Mouse (Mus musculus): Measurements from ENCODE around the gene Maml3. TPM values are rescaled to one million over a fixed set of nuclear protein-coding genes. Genes with fewer than 3 reads are reported as not detected.
A peak's percentile ranks its signal among the peaks of the same experiment; 100 is the strongest.

The Maml3 gene
- total RNA-seq (2021), result 10 to 100 TPM in 1 of 2 experiments, 1 to 10 TPM in 1; 9.9 to 10.1 TPM

DNA sequence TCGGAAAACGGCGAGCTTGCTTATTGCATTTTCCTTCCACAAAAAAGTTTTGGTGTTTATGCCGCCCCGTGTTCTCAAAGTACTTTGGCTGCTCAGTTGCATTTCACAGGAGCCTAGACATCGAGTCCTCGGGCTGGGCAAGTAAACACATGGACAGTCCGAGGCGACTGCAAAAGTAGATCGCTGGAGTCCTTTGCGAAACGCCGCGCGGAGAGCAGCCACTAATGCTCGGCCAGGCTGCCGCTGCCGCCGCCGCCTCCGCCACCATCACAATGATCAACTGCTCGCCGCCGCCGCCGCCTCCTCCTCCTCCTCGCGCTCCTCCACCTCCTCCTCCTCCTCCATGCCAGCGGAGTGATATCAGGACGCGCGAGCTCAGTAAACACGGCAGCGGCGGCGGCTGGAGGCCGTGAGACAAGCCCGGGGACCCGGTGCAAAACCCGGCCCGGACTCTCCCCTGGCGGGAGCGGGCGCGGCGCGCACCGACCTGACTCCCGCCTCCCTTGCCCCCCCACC is at the start of gene Maml3:
TSS of gene Maml3 (minus strand) at position 441 of the 516 bp plus-strand sequence.
- DNase-seq (ENCODE audit: low spot score in 2 of 2), result peak; percentile 83 to 84
- intact Hi-C loops (cut with DNase I), result loop anchor here (2.0 to 10.0 kb wide), 7 partner anchors 73 to 402 kb away; no protein-coding TSS in a partner anchor

- intact Hi-C loops (cut with DNase I), result no loop called here
- DNase-seq (ENCODE audit: low spot score in 2 of 2), result no peak
Measured at GRCm38 (mm10) chr3:52151155-52151554, 46.3 kb upstream of the Maml3 start.

- intact Hi-C loops (cut with DNase I), result no loop called here
- DNase-seq (ENCODE audit: low spot score in 2 of 2), result no peak
Measured at GRCm38 (mm10) chr3:52148301-52148700, 43.4 kb upstream of the Maml3 start.

DNA sequence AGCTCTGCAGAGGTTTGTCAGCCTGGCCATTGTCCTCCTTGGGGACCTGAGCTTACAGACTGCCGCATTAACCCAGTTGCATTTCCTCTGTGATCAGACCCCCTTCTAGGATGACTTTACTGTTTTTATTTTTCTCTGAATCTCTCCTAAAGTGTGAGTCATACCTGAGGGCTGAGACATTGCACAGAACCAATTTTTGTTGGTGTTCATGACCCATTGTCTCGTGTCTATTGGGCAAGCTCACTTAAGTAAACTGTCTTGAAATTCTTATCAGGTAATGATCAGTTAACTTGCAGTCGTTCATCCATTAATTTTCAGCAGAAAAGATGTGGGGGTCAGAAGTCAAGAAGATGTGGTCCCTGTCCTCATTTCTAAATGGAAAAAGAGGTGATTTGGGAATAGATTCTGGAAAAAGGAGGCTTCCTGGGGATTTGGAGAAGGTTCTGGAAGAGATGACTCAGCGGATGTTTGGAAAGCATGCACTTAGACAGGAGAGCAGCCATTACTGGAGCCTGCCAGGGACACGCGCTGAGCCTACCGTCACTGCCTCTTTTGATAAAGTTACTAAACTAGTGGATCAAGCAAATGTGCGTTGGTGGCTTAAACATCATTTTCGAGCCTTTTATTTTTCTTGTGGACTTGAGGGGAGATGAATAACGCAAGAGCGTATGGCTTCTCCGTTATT is 40.0 kb upstream of the Maml3 start:
- no peak for DNase-seq (ENCODE audit: low spot score in 2 of 2)
- intact Hi-C loops (cut with DNase I), result no loop called here

DNA sequence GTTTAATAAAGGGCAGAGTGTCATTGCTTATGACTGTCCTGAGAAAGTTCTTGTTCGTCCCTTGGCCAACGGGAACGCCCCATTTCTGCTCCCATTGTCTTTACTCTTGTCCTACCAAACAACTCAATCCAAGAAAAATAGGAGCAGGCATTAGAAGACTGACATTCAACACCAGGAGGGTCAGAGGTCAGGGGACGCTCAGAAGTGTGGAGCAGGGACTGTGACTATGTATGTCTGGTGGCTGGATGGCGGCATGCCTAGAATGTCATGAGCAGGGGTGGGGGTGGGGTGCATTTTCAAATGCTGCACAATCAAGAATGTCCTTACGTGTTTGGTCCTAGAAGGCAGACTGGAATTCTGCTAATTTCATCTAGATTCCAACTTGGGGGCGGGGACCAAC is 38.1 kb upstream of the Maml3 start:
- DNase-seq (ENCODE audit: low spot score in 2 of 2), result no peak
- intact Hi-C loops (cut with DNase I), result no loop called here

- intact Hi-C loops (cut with DNase I), result no loop called here
- DNase-seq (ENCODE audit: low spot score in 2 of 2), result peak; percentile 70 to 92
Measured at GRCm38 (mm10) chr3:52140162-52140561, 35.3 kb upstream of the Maml3 start.

DNA sequence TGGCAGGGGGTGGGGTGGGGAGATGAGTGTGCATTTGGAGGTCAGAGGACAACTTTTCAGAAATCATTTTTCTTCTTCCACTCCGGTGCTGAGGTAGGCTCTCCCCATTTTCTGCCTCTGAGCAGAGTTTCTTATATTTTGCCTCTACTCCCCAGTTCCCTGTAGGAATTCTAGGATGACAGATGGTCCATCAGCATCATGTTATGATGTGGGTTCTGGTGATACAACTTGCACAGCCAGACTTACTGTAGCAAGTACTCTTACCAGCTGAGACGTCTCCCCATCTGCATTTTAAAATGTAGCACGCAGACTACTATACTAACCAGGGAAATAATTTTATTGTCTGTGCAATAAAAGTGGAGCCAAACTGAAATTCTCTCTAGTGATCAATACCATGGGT is 20.5 kb upstream of the Maml3 start:
- peak in 1 of 2 experiments; percentile 83 for DNase-seq (ENCODE audit: low spot score in 2 of 2)
- intact Hi-C loops (cut with DNase I), result no loop called here

- no peak for DNase-seq (ENCODE audit: low spot score in 2 of 2)
- intact Hi-C loops (cut with DNase I), result no loop called here
Measured at GRCm38 (mm10) chr3:52120858-52121257, 16.0 kb upstream of the Maml3 start.

GRCm38 (mm10) chr3:52119216-52119615 is 14.3 kb upstream of the Maml3 start:
- DNase-seq (ENCODE audit: low spot score in 2 of 2), result no peak
- intact Hi-C loops (cut with DNase I), result no loop called here

- intact Hi-C loops (cut with DNase I), result no loop called here
- no peak for DNase-seq (ENCODE audit: low spot score in 2 of 2)
Measured at GRCm38 (mm10) chr3:52115421-52115820, 10.5 kb upstream of the Maml3 start.

GRCm38 (mm10) chr3:52108027-52108426 is 3.2 kb upstream of the Maml3 start:
- intact Hi-C loops (cut with DNase I), result loop anchor here (10.0 kb wide), 1 partner anchor 193 kb away; no protein-coding TSS in a partner anchor
- no peak for DNase-seq (ENCODE audit: low spot score in 2 of 2)

DNA sequence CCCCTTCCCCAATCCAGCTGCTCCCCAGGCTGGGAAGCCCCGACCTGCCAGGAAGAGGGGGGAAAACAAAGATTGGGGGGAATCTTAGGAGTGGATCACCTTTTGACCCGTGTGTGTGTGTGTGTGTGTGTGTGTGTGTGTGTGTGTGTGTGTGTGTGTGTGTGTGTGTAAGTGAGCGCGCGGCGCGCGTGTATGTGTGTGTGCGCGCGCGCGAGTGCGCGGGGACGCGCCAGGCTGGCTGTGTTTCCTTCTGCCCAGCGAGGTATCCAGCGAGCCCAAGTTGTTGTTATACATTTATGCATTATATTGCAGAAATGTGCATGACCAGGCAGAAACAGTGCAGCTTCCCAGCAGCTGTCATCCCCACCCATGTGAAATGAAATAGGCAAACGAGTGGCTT is 280 bp upstream of the Maml3 start:
- intact Hi-C loops (cut with DNase I), result loop anchor here (2.0 to 10.0 kb wide), 2 partner anchors 98 to 190 kb away; no protein-coding TSS in a partner anchor
- peak; percentile 18 to 31 for DNase-seq (ENCODE audit: low spot score in 2 of 2)

DNA sequence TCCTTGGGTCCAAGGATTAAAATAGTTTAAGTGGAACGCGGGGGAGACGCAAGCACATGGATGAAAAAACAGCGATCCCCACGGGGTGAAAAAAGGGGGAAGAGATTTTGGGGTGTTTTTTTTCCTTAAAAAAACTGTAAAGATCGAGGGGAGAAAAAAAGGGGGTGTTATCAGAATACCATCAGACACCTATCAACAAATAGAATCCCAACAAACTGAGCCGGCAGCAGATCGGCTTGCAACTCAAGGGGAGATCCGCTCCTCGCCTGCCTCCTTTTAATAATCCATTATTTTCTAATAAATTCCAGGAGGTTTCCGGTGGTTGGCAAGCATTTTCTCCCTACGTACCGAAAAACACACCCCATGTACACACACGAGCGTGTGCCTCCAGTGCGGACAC is 668 bp downstream of the Maml3 start:
- intact Hi-C loops (cut with DNase I), result loop anchor here (2.0 to 10.0 kb wide), 7 partner anchors 73 to 402 kb away; no protein-coding TSS in a partner anchor
- DNase-seq (ENCODE audit: low spot score in 2 of 2), result no peak

DNA sequence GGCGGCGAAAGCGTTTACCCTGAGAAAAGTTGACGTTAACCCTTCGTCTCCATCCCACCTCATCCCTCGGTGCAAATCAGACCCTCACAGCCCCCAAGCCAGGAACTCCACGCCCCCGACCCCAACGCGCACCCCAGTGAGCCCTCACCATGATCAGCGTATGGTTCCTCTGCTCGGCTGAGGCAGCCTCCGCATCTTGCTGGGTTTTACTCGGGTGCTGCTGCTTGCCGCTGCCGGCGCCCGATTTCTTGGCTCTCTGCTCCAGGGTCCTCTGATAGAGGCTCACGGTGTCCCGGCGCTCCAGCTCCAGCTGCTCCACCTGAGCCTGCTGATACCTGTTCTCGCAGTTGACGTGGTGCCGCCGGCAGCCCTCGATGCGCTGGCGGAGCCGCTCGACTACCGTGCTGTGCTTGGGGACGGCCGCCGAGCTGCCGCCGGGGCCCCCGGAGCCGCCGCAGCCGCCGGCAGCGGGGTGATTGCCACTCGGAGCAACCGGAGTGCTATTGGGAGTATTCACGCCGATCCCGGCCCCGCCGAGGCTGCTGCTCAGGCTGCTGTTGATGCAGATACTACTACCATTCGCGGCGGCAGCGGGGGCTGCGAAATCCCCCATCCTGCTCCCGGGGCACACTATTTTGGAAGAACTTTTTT is 1.2 kb downstream of the Maml3 start:
- peak; percentile 54 to 65 for DNase-seq (ENCODE audit: low spot score in 2 of 2)
- intact Hi-C loops (cut with DNase I), result loop anchor here (2.0 to 10.0 kb wide), 8 partner anchors 74 to 543 kb away; partner anchors contain the start of gene Setd7

GRCm38 (mm10) chr3:52102601-52103530 is 2.0 kb downstream of the Maml3 start:
- intact Hi-C loops (cut with DNase I), result loop anchor here (1.0 to 10.0 kb wide), 10 partner anchors 34 to 542 kb away; partner anchors contain the start of gene Setd7
- DNase-seq (ENCODE audit: low spot score in 2 of 2), result peak; percentile 69 to 76

DNA sequence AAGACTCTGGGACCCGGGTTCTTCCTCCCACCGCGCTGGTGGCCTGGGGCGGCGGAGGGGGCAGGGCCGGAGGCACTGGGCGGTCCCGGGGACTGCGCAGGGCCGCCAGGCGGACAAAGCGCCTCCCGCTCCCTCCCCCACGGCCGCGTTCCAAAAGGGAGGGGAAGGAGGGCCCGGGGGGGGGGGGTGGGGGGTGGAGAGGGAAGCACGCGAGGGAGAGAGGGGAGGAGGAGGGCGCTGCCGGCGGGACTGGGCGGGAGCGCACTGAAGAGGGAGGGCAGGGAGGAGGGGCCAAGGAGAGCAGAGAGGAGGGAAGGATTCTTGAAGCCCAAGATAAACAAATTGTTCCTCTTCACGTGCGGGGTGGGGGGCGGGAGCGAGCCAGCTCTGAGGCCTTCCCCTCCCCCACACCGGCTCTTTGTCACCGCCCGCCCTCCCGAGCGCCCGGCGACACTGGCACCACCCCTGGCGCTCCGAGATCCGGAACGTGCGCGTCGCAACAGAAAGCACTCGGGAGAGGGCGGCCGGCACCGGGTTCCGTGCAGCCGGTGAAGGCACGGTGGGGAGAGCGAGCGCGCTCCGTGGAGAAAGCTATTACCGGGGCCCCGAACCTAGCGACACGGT is 2.8 kb downstream of the Maml3 start:
- DNase-seq (ENCODE audit: low spot score in 2 of 2), result peak; percentile 72 to 77
- intact Hi-C loops (cut with DNase I), result loop anchor here (1.0 to 10.0 kb wide), 10 partner anchors 33 to 541 kb away; partner anchors contain the start of gene Setd7

- intact Hi-C loops (cut with DNase I), result loop anchor here (5.0 to 10.0 kb wide), 6 partner anchors 74 to 399 kb away; no protein-coding TSS in a partner anchor
- DNase-seq (ENCODE audit: low spot score in 2 of 2), result no peak
Measured at GRCm38 (mm10) chr3:52101401-52101976, 3.4 kb downstream of the Maml3 start.

GRCm38 (mm10) chr3:52100926-52101325 is 4.0 kb downstream of the Maml3 start:
- peak in 1 of 2 experiments; percentile 75 for DNase-seq (ENCODE audit: low spot score in 2 of 2)
- intact Hi-C loops (cut with DNase I), result loop anchor here (5.0 to 10.0 kb wide), 6 partner anchors 74 to 399 kb away; no protein-coding TSS in a partner anchor
